9 mouse cellular contexts compared by ENCODE assay signal in genomic region chr16:38985411-38985810, GRCm38 (mm10).
DNase-seq lines count a peak whose midpoint lies in the region; ATAC-seq lines count a peak whose summit lies in the region.
"Had no signal": no experiment of that assay in that cellular context is flagged by ENCODE, and none has a peak within 500 bp of the region (broad histone marks: within the 10 kb centered on the region; RNA-seq: fewer than 3 reads in every experiment).

No protein-coding gene starts in this region.

- H3K27ac ChIP-seq in midbrain, embryonic 14.5 days (replicated peaks; ENCODE audit: low read depth, low read length) = no peak overlapping the region
- H3K27ac ChIP-seq: macrophage had no signal

- no peak overlapping the region for H3K4me3 ChIP-seq in midbrain, embryonic 14.5 days (replicated peaks; ENCODE audit: low read depth, low read length)

- ATAC-seq in midbrain, embryonic 14.5 days (ENCODE audit: low FRiP score, low TSS enrichment) = no peak; the same call in 1 of the 2 replicates
- no peak for ATAC-seq in megakaryocyte-erythroid progenitor cell, adult 5-6 weeks (replicated peaks; ENCODE audit: low FRiP score, low TSS enrichment, poor library complexity, severe bottlenecking)

- H3K4me1 ChIP-seq in midbrain, embryonic 14.5 days (ENCODE audit: control insufficient read depth, insufficient read depth, low read length) = no peaks in the 10 kb centered on the region

- H3K4me2 ChIP-seq in midbrain, embryonic 14.5 days (ENCODE audit: low read length) = no peak overlapping the region

- peak; percentile 11 for DNase-seq in cerebellum, adult 11-12 months
- DNase-seq in cerebellum, adult 11 months = no peak
- DNase-seq in left cerebral cortex, postnatal 10 days (ENCODE audit: extremely low spot score in 1 of 2, low spot score in 2 of 2) = peak; percentile 50 to 56
- no peak for DNase-seq in left cerebral cortex, postnatal 36 days (ENCODE audit: low spot score in 2 of 2)
- peak; percentile 20 for DNase-seq in cerebellum, adult 9-11 months
- DNase-seq in midbrain, embryonic 14.5 days = peak; percentile 47
- no peak for DNase-seq in embryo, embryonic 10 days (ENCODE audit: low spot score)

- no peaks in the 10 kb centered on the region for H3K9me3 ChIP-seq in midbrain, embryonic 14.5 days (ENCODE audit: control insufficient read depth, low read length)

- 45% methylated on average over 3 of the region's 3 CpGs for WGBS in midbrain, embryonic 14.5 days

- no peaks in the 10 kb centered on the region for H3K27me3 ChIP-seq in midbrain, embryonic 14.5 days (ENCODE audit: control insufficient read depth, insufficient read depth, low read length)

- no peak overlapping the region for H3K9ac ChIP-seq in midbrain, embryonic 14.5 days (replicated peaks; ENCODE audit: low read length)

- H3K36me3 ChIP-seq in midbrain, embryonic 14.5 days (ENCODE audit: control insufficient read depth, insufficient read depth, low read length) = no peaks in the 10 kb centered on the region

- intact Hi-C loops in left cerebral cortex, postnatal 10 days (cut with DNase I) = no loop called here
- intact Hi-C loops in left cerebral cortex, postnatal 36 days (cut with DNase I) = no loop called here

Comparison
In these comparisons a context has a peak if more than half of its experiments do, and no peak if none do; other contexts are left out.
1. DNase-seq: peak in cerebellum, adult 11-12 months (single experiment), left cerebral cortex, postnatal 10 days (2 of 2), cerebellum, adult 9-11 months (single experiment) and midbrain, embryonic 14.5 days (single experiment); none in cerebellum, adult 11 months (single experiment), left cerebral cortex, postnatal 36 days (0 of 2) and embryo, embryonic 10 days (single experiment).